Mouse (Mus musculus): ENCODE measurements at regions not wholly inside any gene's neighbourhood (a gene's known extent, or its start where the extent isn't known, plus 50 kb on each side); places are given as distances from the start of the nearest gene placed in this dataset.
A peak's percentile ranks its signal among the peaks of the same experiment; 100 is the strongest.

DNA sequence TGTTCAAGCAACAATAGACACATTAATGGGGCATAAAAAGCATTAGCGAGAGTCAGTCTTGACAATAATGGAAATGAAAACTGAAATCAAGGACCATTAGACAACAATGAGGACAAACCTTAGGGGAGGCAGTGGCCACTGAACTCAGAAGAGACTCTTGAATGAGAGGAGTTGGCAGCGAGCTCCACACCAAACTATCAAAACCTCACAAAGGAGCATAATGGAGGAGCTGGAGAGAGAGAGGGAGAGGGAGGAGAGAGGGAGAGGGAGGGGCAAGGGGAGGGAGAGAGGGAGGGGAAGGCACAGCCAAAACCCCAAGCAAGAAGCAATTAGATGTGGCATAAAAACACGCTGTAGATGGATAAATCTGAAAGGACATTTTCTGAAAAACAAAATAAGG is 227.4 kb upstream of the Msx2 start:
- H3K4me2 ChIP-seq (ENCODE audit: low read length), result no peak overlapping the region
- no peaks in the 10 kb centered on the region for H3K9me3 ChIP-seq (ENCODE audit: control insufficient read depth, low read length)
- no peak overlapping the region for H3K9ac ChIP-seq (ENCODE audit: low read length)
- DNase-seq (ENCODE audit: low spot score), result no peak
- ATAC-seq (replicated peaks; ENCODE audit: low FRiP score, low TSS enrichment, low read depth), result no peak
- no peak overlapping the region for H3K4me3 ChIP-seq (ENCODE audit: low read depth, low read length)
- H3K36me3 ChIP-seq (ENCODE audit: control insufficient read depth, insufficient read depth, low read length), result no peaks in the 10 kb centered on the region
- no peaks in the 10 kb centered on the region for H3K4me1 ChIP-seq (replicated peaks; ENCODE audit: control insufficient read depth, insufficient read depth, low read length)
- no peak overlapping the region for H3K27ac ChIP-seq (ENCODE audit: low read depth)
- WGBS, result 76% methylated on average over 3 of the region's 3 CpGs
- no peaks in the 10 kb centered on the region for H3K27me3 ChIP-seq (replicated peaks; ENCODE audit: control insufficient read depth, insufficient read depth, low read length)

- Histone ChIP-seq H3K36me3 (ENCODE audit: control insufficient read depth, insufficient read depth, low read length) (no peaks in the 10 kb centered on the region), H3K27ac (ENCODE audit: low read depth) (no peak overlapping the region), H3K27me3 (replicated peaks; ENCODE audit: control insufficient read depth, insufficient read depth, low read length) (no peaks in the 10 kb centered on the region), H3K9ac (ENCODE audit: low read length) (no peak overlapping the region), H3K4me1 (replicated peaks; ENCODE audit: control insufficient read depth, insufficient read depth, low read length) (no peaks in the 10 kb centered on the region), H3K4me3 (ENCODE audit: low read depth, low read length) (no peak overlapping the region), H3K4me2 (ENCODE audit: low read length) (no peak overlapping the region), H3K9me3 (ENCODE audit: control insufficient read depth, low read length) (no peaks in the 10 kb centered on the region)
- DNase-seq (ENCODE audit: low spot score), result no peak
- no peak for ATAC-seq (replicated peaks; ENCODE audit: low FRiP score, low TSS enrichment, low read depth)
- 69% methylated on average over 6 of the region's 6 CpGs for WGBS
Observed at GRCm38 (mm10) chr13:53697954-53698353, 225.1 kb upstream of the Msx2 start.

DNA sequence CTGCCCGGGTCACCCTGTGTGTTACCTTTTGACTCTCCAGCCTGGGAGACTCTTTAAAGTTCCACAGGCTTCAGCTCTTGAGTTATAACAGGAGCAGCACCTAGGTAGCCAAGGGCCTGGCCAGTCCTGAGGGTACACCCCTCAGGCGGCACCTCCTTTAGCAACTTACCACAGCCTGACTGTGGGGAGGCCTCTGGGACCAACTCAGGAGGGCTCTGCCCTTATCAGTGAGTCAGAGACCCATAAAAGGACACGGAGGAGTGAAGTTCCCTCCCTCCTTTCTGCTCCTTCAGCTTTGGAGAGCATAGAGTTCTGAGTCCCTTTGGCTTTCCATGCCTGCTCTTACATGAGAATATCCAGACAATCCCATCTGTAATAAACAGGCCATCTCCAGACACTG is 222.5 kb upstream of the Msx2 start:
- H3K27ac ChIP-seq (ENCODE audit: low read depth), result no peak overlapping the region
- 23% methylated on average over 3 of the region's 3 CpGs for WGBS
- no peaks in the 10 kb centered on the region for H3K4me1 ChIP-seq (replicated peaks; ENCODE audit: control insufficient read depth, insufficient read depth, low read length)
- DNase-seq (ENCODE audit: low spot score) (no peak), ATAC-seq (replicated peaks; ENCODE audit: low FRiP score, low TSS enrichment, low read depth) (peak; percentile 76)
- H3K9me3 ChIP-seq (ENCODE audit: control insufficient read depth, low read length), result no peaks in the 10 kb centered on the region
- H3K9ac ChIP-seq (ENCODE audit: low read length), result no peak overlapping the region
- no peaks in the 10 kb centered on the region for H3K27me3 ChIP-seq (replicated peaks; ENCODE audit: control insufficient read depth, insufficient read depth, low read length)
- H3K4me3 ChIP-seq (ENCODE audit: low read depth, low read length), result no peak overlapping the region
- H3K36me3 ChIP-seq (ENCODE audit: control insufficient read depth, insufficient read depth, low read length), result no peaks in the 10 kb centered on the region
- H3K4me2 ChIP-seq (ENCODE audit: low read length), result no peak overlapping the region

DNA sequence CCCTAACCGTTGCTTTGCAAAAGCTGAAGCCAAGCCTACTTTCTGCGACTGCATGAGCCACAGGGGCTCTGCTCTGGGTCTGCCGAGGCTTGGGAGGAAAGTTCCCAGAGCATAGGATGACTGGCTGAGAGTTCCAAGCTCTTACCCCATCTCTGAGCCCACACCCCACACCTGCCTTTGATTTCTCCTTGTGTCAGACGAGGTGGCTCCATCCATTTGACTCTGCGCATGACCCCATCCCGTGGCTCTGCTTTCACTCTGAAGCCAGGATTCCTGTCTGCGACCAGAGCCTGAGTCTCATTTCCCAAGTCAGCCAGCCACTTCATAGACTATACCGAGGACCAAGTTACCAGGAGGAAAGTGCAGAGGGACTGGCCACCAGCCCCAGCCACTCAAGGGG is 216.1 kb upstream of the Msx2 start:
- WGBS, result 34% methylated on average over 8 of the region's 8 CpGs
- Histone ChIP-seq H3K9ac (ENCODE audit: low read length) (no peak overlapping the region), H3K27me3 (replicated peaks; ENCODE audit: control insufficient read depth, insufficient read depth, low read length) (no peaks in the 10 kb centered on the region), H3K9me3 (ENCODE audit: control insufficient read depth, low read length) (no peaks in the 10 kb centered on the region), H3K4me2 (ENCODE audit: low read length) (peak overlapping the region; percentile 40), H3K4me1 (replicated peaks; ENCODE audit: control insufficient read depth, insufficient read depth, low read length) (no peaks in the 10 kb centered on the region), H3K36me3 (ENCODE audit: control insufficient read depth, insufficient read depth, low read length) (no peaks in the 10 kb centered on the region), H3K4me3 (ENCODE audit: low read depth, low read length) (0 out of 2 replicates have a peak overlapping the region, but pooled peaks have one; percentile 8), H3K27ac (ENCODE audit: low read depth) (no peak overlapping the region)
- ATAC-seq (replicated peaks; ENCODE audit: low FRiP score, low TSS enrichment, low read depth) (no peak), DNase-seq (ENCODE audit: low spot score) (no peak)

- Histone ChIP-seq H3K36me3 (ENCODE audit: control insufficient read depth, insufficient read depth, low read length) (no peaks in the 10 kb centered on the region), H3K4me3 (ENCODE audit: low read depth, low read length) (0 out of 2 replicates have a peak overlapping the region, but pooled peaks have one; percentile 8), H3K9ac (ENCODE audit: low read length) (no peak overlapping the region), H3K4me1 (replicated peaks; ENCODE audit: control insufficient read depth, insufficient read depth, low read length) (no peaks in the 10 kb centered on the region), H3K27ac (ENCODE audit: low read depth) (no peak overlapping the region), H3K27me3 (replicated peaks; ENCODE audit: control insufficient read depth, insufficient read depth, low read length) (no peaks in the 10 kb centered on the region), H3K9me3 (ENCODE audit: control insufficient read depth, low read length) (no peaks in the 10 kb centered on the region), H3K4me2 (ENCODE audit: low read length) (peak overlapping the region; percentile 40)
- DNase-seq (ENCODE audit: low spot score) (peak; percentile 93), ATAC-seq (replicated peaks; ENCODE audit: low FRiP score, low TSS enrichment, low read depth) (no peak)
- WGBS, result 8% methylated on average over 13 of the region's 13 CpGs
Observed at GRCm38 (mm10) chr13:53688489-53688888, 215.6 kb upstream of the Msx2 start.

- no peak for DNase-seq (ENCODE audit: low spot score)
- WGBS, result 63% methylated on average over 5 of the region's 5 CpGs
- ATAC-seq (replicated peaks; ENCODE audit: low FRiP score, low TSS enrichment, low read depth), result no peak
- Histone ChIP-seq H3K27ac (ENCODE audit: low read depth) (no peak overlapping the region), H3K4me1 (replicated peaks; ENCODE audit: control insufficient read depth, insufficient read depth, low read length) (no peaks in the 10 kb centered on the region), H3K27me3 (replicated peaks; ENCODE audit: control insufficient read depth, insufficient read depth, low read length) (no peaks in the 10 kb centered on the region), H3K9ac (ENCODE audit: low read length) (no peak overlapping the region), H3K4me2 (ENCODE audit: low read length) (no peak overlapping the region), H3K36me3 (ENCODE audit: control insufficient read depth, insufficient read depth, low read length) (no peaks in the 10 kb centered on the region), H3K4me3 (ENCODE audit: low read depth, low read length) (no peak overlapping the region), H3K9me3 (ENCODE audit: control insufficient read depth, low read length) (no peaks in the 10 kb centered on the region)
Observed at GRCm38 (mm10) chr13:53684498-53684897, 211.6 kb upstream of the Msx2 start.

GRCm38 (mm10) chr13:53677187-53677586 is 204.3 kb upstream of the Msx2 start:
- H3K4me3 ChIP-seq (ENCODE audit: low read depth, low read length), result no peak overlapping the region
- no peaks in the 10 kb centered on the region for H3K27me3 ChIP-seq (replicated peaks; ENCODE audit: control insufficient read depth, insufficient read depth, low read length)
- WGBS, result 83% methylated on average over 10 of the region's 10 CpGs
- H3K36me3 ChIP-seq (ENCODE audit: control insufficient read depth, insufficient read depth, low read length), result no peaks in the 10 kb centered on the region
- DNase-seq (ENCODE audit: low spot score) (no peak), ATAC-seq (replicated peaks; ENCODE audit: low FRiP score, low TSS enrichment, low read depth) (no peak)
- H3K27ac ChIP-seq (ENCODE audit: low read depth), result no peak overlapping the region
- no peaks in the 10 kb centered on the region for H3K4me1 ChIP-seq (replicated peaks; ENCODE audit: control insufficient read depth, insufficient read depth, low read length)
- no peak overlapping the region for H3K9ac ChIP-seq (ENCODE audit: low read length)
- H3K4me2 ChIP-seq (ENCODE audit: low read length), result no peak overlapping the region
- no peaks in the 10 kb centered on the region for H3K9me3 ChIP-seq (ENCODE audit: control insufficient read depth, low read length)

DNA sequence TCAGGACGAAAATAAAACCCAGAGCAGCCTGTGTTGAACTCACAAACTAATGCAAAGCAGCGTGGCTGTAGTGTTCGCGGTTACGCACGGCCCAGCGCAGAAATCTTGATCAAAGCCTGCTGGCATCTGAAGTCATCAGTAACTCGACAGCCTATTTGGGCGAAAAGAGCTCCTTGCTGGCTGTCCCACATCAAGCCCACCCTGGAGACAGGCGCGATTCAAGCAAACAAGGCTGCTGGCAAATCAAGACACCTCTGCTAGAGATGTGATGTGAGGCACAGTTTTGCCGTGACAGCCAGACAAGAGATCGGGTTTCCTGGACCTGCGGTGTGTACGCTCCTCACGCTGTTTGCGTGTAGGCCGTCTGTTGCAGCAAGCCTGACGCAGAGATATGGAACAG is 197.5 kb upstream of the Msx2 start:
- ATAC-seq (replicated peaks; ENCODE audit: low FRiP score, low TSS enrichment, low read depth), result no peak
- DNase-seq (ENCODE audit: low spot score), result no peak
- Histone ChIP-seq H3K27me3 (replicated peaks; ENCODE audit: control insufficient read depth, insufficient read depth, low read length) (no peaks in the 10 kb centered on the region), H3K36me3 (ENCODE audit: control insufficient read depth, insufficient read depth, low read length) (no peaks in the 10 kb centered on the region), H3K4me2 (ENCODE audit: low read length) (no peak overlapping the region), H3K9ac (ENCODE audit: low read length) (no peak overlapping the region), H3K27ac (ENCODE audit: low read depth) (no peak overlapping the region), H3K4me3 (ENCODE audit: low read depth, low read length) (no peak overlapping the region), H3K9me3 (ENCODE audit: control insufficient read depth, low read length) (0 out of 2 replicates have a peak, but pooled peaks cover 2% of the 10 kb centered on the region), H3K4me1 (replicated peaks; ENCODE audit: control insufficient read depth, insufficient read depth, low read length) (no peaks in the 10 kb centered on the region)
- 46% methylated on average over 19 of the region's 19 CpGs for WGBS

GRCm38 (mm10) chr13:53667518-53667917 is 194.6 kb upstream of the Msx2 start:
- Histone ChIP-seq H3K4me3 (ENCODE audit: low read depth, low read length) (no peak overlapping the region), H3K9ac (ENCODE audit: low read length) (no peak overlapping the region), H3K4me1 (replicated peaks; ENCODE audit: control insufficient read depth, insufficient read depth, low read length) (no peaks in the 10 kb centered on the region), H3K4me2 (ENCODE audit: low read length) (no peak overlapping the region), H3K36me3 (ENCODE audit: control insufficient read depth, insufficient read depth, low read length) (no peaks in the 10 kb centered on the region), H3K27ac (ENCODE audit: low read depth) (no peak overlapping the region), H3K9me3 (ENCODE audit: control insufficient read depth, low read length) (0 out of 2 replicates have a peak, but pooled peaks cover 2% of the 10 kb centered on the region), H3K27me3 (replicated peaks; ENCODE audit: control insufficient read depth, insufficient read depth, low read length) (no peaks in the 10 kb centered on the region)
- DNase-seq (ENCODE audit: low spot score), result no peak
- 96% methylated on average over 4 of the region's 4 CpGs for WGBS
- ATAC-seq (replicated peaks; ENCODE audit: low FRiP score, low TSS enrichment, low read depth), result no peak
